Comparison of ENCODE assay signal across 14 mouse cellular contexts in the genomic region with DNA sequence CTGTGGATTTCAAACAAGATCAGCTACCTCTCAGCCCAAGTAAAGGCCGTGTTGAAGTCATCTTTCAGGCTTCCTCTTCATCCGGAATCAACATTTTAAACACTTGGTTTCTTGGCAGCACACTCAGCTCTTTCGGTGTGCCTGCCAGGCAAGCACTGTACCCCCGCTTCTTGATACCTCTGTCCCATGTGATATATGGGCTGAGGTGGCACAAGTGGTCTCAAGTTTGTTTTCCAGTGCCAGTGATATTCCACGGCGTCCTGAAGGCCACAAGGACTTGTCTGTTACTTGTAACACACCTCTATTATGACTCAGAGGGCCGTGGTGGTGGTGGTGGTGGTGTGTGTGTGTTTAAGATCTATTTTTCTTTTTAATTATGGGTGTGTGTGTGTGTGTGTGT. TPM values are rescaled to one million over a fixed set of nuclear protein-coding genes. Genes with fewer than 3 reads are reported as not detected.
"Had no signal": no experiment of that assay in that cellular context is flagged by ENCODE, and none has a peak within 500 bp of the region (broad histone marks: within the 10 kb centered on the region; RNA-seq: fewer than 3 reads in every experiment).

No protein-coding gene starts in this region.

- ATAC-seq: liver, embryonic 12.5 days; midbrain, embryonic 16.5 days had no signal

- H3K27ac ChIP-seq: kidney, embryonic 15.5 days; left cerebral cortex, adult 2 months; limb, embryonic 10.5 days; liver, embryonic 12.5 days; lung, embryonic 15.5 days; midbrain, embryonic 12.5 days had no signal

- H3K9me3 ChIP-seq: kidney, embryonic 15.5 days; limb, embryonic 10.5 days; liver, embryonic 12.5 days; lung, embryonic 15.5 days; midbrain, embryonic 12.5 days had no signal

- H3K4me3 ChIP-seq: kidney, embryonic 15.5 days; left cerebral cortex, adult 2 months; limb, embryonic 10.5 days; liver, embryonic 12.5 days; lung, embryonic 15.5 days; midbrain, embryonic 12.5 days had no signal

- H3K9ac ChIP-seq: kidney, embryonic 15.5 days; liver, embryonic 12.5 days; lung, embryonic 15.5 days; midbrain, embryonic 12.5 days had no signal

- H3K4me2 ChIP-seq: kidney, embryonic 15.5 days; liver, embryonic 12.5 days; lung, embryonic 15.5 days; midbrain, embryonic 12.5 days had no signal

- DNase-seq: right cerebral cortex, postnatal 14 days; thymus, adult 18-20 months; thymus, postnatal 25 days had no signal

RNA-seq across cellular contexts. Expression of gene Marveld3, which starts 16.3 kb away (rescaled TPM):
- total RNA-seq: layer of hippocampus, postnatal 25 days; megakaryocyte-erythroid progenitor cell, adult 5-6 weeks had no signal

RNA-seq across cellular contexts. Expression of gene Tat, which starts 44.5 kb away (rescaled TPM):
- total RNA-seq: layer of hippocampus, postnatal 25 days; left cerebral cortex, adult 2 months; left cerebral cortex, postnatal 14 days; megakaryocyte-erythroid progenitor cell, adult 5-6 weeks had no signal
- polyA plus RNA-seq: kidney, embryonic 15.5 days; limb, embryonic 10.5 days; lung, embryonic 15.5 days; midbrain, embryonic 12.5 days; midbrain, embryonic 16.5 days; neural tube, embryonic 14.5 days had no signal
